Mouse (Mus musculus): ENCODE data around the gene Txnip. TPM values are rescaled to one million over a fixed set of nuclear protein-coding genes. Genes with fewer than 3 reads are reported as not detected.

The Txnip gene
- polyA plus RNA-seq, 1 experiment from 2014 or later: 338 TPM

DNA sequence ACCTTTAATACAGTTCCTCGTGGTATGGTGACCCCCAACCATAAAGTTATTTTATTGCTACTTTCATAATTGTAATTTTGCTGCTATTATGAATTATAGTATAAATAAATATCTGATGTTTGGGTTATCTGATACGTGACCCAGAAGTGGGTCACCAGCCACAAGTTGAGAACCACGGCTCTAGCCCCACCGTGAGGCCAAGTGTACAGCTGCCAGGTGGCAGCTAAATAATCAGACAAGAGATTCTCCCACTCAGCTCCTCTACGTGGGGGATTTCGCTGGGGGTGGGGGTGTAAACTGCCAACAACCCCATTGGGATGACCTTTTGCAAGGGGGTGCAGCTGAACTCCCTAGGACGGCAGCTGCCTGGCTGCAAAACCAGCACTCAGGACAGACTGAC is 25.7 kb upstream of the Txnip start:
- POLR2A ChIA-PET: interaction anchor here (1.8 kb wide), 1 partner anchor 25 kb away, joined by 3 read pairs; no protein-coding TSS in a partner anchor
- peaks cover 3% of the 10 kb centered on the region for H3K27me3 ChIP-seq
- no peak for TF ChIP-seq CTCF (IDR thresholded peaks at IDR 0.05)
- in situ Hi-C loops (cut with MboI; ENCODE audit: low pct_unique_long_range_greater_than_20kb): no loop called here
- CTCF ChIA-PET: interaction anchor here (0.8 to 2.6 kb wide), 7 partner anchors 9 to 112 kb away, joined by 3 to 9 read pairs (median 3); no protein-coding TSS in a partner anchor
- ATAC-seq: no peak
- no peak for DNase-seq (ENCODE audit: low read depth, low spot score)

DNA sequence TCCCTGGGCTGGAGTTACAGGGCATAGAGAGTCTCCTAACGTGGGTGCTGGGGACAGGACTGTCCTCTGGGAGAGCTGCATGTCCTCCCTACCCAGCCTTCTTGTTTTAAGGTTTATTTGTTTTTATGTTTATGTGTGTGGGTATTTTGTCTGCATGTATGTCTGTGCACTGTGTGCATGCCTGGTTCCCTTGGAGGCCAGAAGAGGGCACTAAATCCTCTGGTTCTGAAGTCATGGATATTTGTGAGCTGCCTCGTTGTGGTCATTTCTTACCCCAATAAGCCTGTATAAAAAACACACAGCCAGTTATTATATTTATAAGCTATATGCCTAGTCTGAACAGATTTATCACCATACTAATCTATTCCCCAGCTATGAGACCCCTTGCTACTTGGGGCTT is 23.5 kb upstream of the Txnip start:
- ATAC-seq (no peak), DNase-seq (ENCODE audit: low read depth, low spot score) (no peak)
- ChIA-PET CTCF (interaction anchor here (1.6 to 1.7 kb wide), 3 partner anchors 10 to 27 kb away, joined by 5 to 6 read pairs (median 6); partner anchors contain the start of gene Hfe2), POLR2A (interaction anchor here (0.8 to 1.1 kb wide), 2 partner anchors 10 to 43 kb away, joined by 3 read pairs; partner anchors contain the start of gene Gm16253)
- TF ChIP-seq CTCF (IDR thresholded peaks at IDR 0.05): no peak
- in situ Hi-C loops (cut with MboI; ENCODE audit: low pct_unique_long_range_greater_than_20kb): no loop called here
- H3K27me3 ChIP-seq: peaks cover 3% of the 10 kb centered on the region

DNA sequence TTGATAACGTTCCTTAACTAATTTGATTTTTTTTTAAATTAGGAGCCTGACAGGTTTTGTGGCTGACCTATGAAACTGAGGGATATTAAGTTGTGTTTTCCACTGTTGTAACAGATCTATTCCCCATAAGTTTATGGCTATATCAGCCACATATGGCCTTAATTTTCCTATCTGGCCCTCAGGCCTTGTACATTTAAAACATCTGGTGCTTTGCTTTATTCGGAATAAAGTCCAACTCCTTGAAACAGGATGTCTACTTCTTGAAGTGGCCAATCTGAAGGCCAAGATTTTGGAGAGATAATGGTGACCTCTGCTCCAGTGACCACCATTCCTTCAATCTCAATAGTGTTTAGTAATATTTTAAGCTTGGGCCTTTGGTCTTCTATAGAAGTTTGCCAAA is 18.4 kb upstream of the Txnip start:
- DNase-seq (ENCODE audit: low read depth, low spot score): no peak
- ATAC-seq: no peak
- ChIA-PET POLR2A (interaction anchor here (0.5 kb wide), 1 partner anchor 37 kb away, joined by 6 read pairs; no protein-coding TSS in a partner anchor), CTCF (interaction anchor here (20.5 kb wide), 1 partner anchor 39 kb away, joined by 312 read pairs; the partner anchor contains the start of gene Gm16253)
- peaks cover 3% of the 10 kb centered on the region for H3K27me3 ChIP-seq
- no peak for TF ChIP-seq CTCF (IDR thresholded peaks at IDR 0.05)
- in situ Hi-C loops (cut with MboI; ENCODE audit: low pct_unique_long_range_greater_than_20kb): no loop called here

DNA sequence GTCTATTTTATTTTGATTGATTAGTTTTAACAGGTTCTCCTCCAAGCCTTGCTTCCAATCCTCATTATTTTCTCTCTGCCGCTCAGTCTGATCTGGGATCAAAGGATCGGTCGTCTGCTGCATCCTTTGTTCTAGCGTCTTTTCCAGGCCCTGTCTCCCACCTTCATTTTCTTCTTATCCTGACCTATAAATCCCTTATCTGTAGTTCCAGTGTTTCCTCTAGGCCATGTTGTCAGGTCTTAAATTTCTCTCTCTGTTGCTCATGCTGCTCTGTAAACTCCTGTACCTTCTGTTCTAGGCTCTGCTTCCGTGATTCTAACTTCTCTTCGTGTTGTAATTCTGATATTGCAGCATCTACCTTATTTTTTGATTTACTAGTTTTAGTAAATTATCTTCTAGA is 17.0 kb upstream of the Txnip start:
- peaks cover 3% of the 10 kb centered on the region for H3K27me3 ChIP-seq
- CTCF ChIA-PET: interaction anchor here (0.9 to 20.5 kb wide), 9 partner anchors 8 to 155 kb away, joined by 4 to 312 read pairs (median 8); partner anchors contain the start of gene Gm16253
- DNase-seq (ENCODE audit: low read depth, low spot score): no peak
- no peak for ATAC-seq
- no peak for TF ChIP-seq CTCF (IDR thresholded peaks at IDR 0.05)
- in situ Hi-C loops (cut with MboI; ENCODE audit: low pct_unique_long_range_greater_than_20kb): loop anchor here (5.0 kb wide), 3 partner anchors 42 to 167 kb away; partner anchors contain the start of gene Nudt17
- POLR2A ChIA-PET: no interaction called here

DNA sequence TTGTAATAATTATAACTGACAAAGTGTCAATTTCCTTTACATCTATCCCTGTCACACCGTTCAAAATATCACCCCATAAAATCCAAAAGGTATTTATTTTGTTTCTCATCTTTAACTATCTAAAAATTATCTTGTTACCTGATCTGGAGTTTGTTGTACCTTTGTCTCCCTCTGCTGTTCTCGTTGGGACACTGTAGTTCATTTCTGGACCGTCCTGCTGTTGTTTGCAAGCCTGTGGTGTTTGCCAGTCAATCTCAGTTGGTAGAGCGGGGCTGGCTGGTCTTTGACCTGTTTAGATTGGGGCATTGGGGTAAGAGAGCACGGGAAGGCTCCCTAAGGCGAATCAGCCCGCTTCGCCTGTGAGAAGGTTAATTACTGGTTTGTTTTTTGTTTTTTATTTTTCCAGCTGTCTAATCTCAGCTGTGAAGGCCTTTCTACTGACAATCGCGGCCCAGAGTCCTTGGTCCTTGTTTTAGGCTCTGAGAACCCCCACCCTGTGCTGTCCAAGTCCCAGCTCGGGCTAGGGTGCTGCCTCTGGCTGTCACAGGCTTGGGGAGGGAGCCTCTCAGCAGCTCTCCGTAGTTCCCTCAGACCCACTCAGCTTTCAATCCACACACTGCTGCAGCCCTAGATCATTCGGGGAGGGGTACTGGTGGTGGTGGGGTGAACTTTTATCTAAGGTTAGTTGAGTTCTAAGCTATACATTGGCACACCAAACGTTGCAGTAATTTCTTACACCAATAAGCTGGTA is 16.3 kb upstream of the Txnip start:
- ChIA-PET CTCF (interaction anchor here (0.9 to 20.5 kb wide), 20 partner anchors 9 to 255 kb away, joined by 3 to 312 read pairs (median 5); partner anchors contain the start of genes Gm16253, Nudt17 and Polr3gl), POLR2A (no interaction called here)
- TF ChIP-seq CTCF (IDR thresholded peaks at IDR 0.05): peak; percentile 84
- no peak for DNase-seq (ENCODE audit: low read depth, low spot score)
- in situ Hi-C loops (cut with MboI; ENCODE audit: low pct_unique_long_range_greater_than_20kb): loop anchor here (5.0 kb wide), 3 partner anchors 41 to 166 kb away; partner anchors contain the start of gene Nudt17
- peaks cover under 1% of the 10 kb centered on the region for H3K27me3 ChIP-seq
- no peak for ATAC-seq

DNA sequence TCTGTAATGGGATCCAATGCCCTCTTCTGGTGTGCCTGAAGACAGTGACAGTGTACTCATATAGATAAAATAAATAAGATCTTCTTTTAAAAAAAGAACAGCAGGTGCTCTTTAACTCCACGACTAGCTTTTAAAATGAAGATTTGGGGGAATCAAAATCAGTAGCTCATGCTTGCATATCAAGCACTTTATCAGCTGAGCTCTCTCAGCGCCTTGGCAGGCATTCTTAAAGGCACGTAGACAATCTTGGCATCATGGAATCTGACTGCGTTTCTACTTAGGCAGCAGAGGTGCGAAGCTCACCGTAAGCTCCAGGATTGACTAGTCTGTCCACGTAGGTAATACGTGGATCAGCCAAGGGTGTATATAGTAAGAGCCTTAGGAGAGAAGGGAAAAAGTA is 15.2 kb upstream of the Txnip start:
- no peak for ATAC-seq
- in situ Hi-C loops (cut with MboI; ENCODE audit: low pct_unique_long_range_greater_than_20kb): loop anchor here (5.0 kb wide), 3 partner anchors 40 to 165 kb away; partner anchors contain the start of gene Nudt17
- no peak for TF ChIP-seq CTCF (IDR thresholded peaks at IDR 0.05)
- H3K27me3 ChIP-seq: no peaks in the 10 kb centered on the region
- ChIA-PET CTCF (interaction anchor here (0.7 to 20.5 kb wide), 18 partner anchors 9 to 256 kb away, joined by 3 to 312 read pairs (median 5); partner anchors contain the start of genes Gm16253, Nudt17 and Polr3gl), POLR2A (interaction anchor here (0.6 to 0.8 kb wide), 2 partner anchors 37 to 362 kb away, joined by 3 to 5 read pairs; partner anchors contain the start of gene Gja5)
- DNase-seq (ENCODE audit: low read depth, low spot score): no peak

DNA sequence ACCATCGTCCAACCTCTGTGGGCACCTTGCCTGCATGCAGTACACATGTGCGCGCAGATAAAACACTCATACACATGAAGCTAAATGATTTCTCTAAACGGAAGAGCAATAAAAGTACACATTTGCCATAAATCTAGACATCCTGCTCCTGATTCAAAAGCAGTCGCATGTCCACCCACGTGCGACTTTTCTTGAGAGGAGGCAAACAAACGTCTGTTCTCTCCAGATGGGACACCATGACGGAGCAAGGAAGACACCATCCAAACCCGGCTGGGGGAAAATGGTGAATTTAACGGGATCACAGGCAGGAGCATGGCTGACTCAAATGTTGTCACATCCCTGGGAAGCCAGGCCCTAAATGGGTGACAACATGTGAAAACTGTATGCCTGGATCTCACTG is 14.4 kb upstream of the Txnip start:
- ATAC-seq (no peak), DNase-seq (ENCODE audit: low read depth, low spot score) (no peak)
- POLR2A ChIA-PET: interaction anchor here (0.6 kb wide), 1 partner anchor 36 kb away, joined by 5 read pairs; no protein-coding TSS in a partner anchor
- no peaks in the 10 kb centered on the region for H3K27me3 ChIP-seq
- TF ChIP-seq CTCF (IDR thresholded peaks at IDR 0.05): no peak
- in situ Hi-C loops (cut with MboI; ENCODE audit: low pct_unique_long_range_greater_than_20kb): loop anchor here (5.0 kb wide), 3 partner anchors 39 to 164 kb away; partner anchors contain the start of gene Nudt17
- CTCF ChIA-PET: interaction anchor here (0.7 to 20.5 kb wide), 13 partner anchors 8 to 256 kb away, joined by 3 to 312 read pairs (median 8); partner anchors contain the start of genes Gm16253 and Hfe2

DNA sequence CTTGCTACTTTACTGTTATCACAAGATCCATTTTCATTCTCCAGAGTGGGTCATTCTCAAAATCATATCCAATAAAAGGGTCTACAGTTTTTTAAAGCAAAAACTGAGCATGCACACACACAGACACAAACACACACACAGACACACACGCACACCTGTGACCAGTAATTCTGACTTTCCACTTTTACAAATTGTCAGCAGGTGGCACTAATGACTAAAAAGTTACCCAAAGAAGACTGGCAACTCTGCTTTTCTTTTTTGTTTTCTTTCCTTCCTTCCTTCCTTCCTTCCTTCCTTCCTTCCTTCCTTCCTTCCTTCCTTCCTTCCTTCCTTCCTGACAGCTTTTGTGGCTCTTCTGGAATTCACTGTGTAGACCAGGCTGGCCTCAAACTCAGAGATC is 12.2 kb upstream of the Txnip start:
- peak; percentile 58 for TF ChIP-seq CTCF (IDR thresholded peaks at IDR 0.05)
- no peaks in the 10 kb centered on the region for H3K27me3 ChIP-seq
- ATAC-seq: no peak
- CTCF ChIA-PET: interaction anchor here (0.7 to 20.5 kb wide), 6 partner anchors 22 to 268 kb away, joined by 3 to 312 read pairs (median 8); partner anchors contain the start of genes Gm16253 and Hfe2
- in situ Hi-C loops (cut with MboI; ENCODE audit: low pct_unique_long_range_greater_than_20kb): no loop called here
- DNase-seq (ENCODE audit: low read depth, low spot score): no peak
- POLR2A ChIA-PET: interaction anchor here (0.6 kb wide), 1 partner anchor 203 kb away, joined by 3 read pairs; no protein-coding TSS in a partner anchor

DNA sequence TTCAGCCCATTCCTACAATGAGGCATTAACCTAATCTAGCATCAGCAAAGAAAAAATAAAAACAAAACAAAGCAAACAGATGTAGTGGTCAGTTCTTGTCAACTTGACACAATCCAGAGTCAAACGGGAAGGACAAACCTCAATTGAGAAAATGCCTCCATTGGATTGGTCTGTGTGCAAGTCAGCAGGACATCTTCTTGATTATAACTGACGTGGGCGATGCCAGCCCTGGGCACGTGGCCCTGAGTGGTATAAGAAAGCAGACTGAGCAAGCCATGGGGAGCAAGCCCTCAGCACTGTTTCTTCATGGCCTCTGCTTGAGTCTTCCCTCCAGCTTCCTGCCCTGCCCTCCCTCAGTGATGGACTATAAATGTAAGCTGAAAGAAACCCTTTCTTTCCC is 10.9 kb upstream of the Txnip start:
- no peak for ATAC-seq
- ChIA-PET POLR2A (interaction anchor here (0.8 kb wide), 1 partner anchor 14 kb away, joined by 3 read pairs; no protein-coding TSS in a partner anchor), CTCF (interaction anchor here (1.0 to 20.5 kb wide), 6 partner anchors 12 to 94 kb away, joined by 3 to 312 read pairs (median 6); partner anchors contain the start of gene Gm16253)
- in situ Hi-C loops (cut with MboI; ENCODE audit: low pct_unique_long_range_greater_than_20kb): no loop called here
- no peak for TF ChIP-seq CTCF (IDR thresholded peaks at IDR 0.05)
- no peaks in the 10 kb centered on the region for H3K27me3 ChIP-seq
- no peak for DNase-seq (ENCODE audit: low read depth, low spot score)

DNA sequence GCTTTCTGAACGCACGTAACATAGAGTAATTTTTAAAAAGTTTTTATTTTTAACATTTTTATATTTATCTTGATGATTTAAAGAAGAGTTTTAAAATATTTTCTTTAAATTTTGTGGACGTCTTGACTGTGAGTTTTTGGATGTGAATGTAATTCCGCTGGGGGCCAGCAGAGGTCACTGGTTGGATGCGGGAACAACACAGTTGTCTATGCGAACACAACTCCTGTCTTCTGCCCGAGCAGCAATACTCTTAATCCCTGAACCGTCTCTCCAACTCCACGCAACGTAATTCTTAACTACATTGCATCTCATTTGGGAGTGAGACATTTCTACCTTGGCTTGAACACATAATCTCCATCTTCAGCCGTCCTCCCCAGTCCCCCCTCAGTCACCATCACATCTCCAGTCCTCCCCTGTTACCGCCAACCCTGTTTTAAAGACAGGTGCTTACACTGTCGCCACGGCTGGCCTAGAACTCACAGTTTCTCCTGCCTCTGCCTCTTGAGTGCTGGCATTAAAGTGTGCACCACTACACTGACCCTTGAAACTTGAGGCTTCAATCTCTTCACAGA is 10.3 kb upstream of the Txnip start:
- no peak for ATAC-seq
- TF ChIP-seq CTCF (IDR thresholded peaks at IDR 0.05): peak; percentile 98
- H3K27me3 ChIP-seq: no peaks in the 10 kb centered on the region
- no peak for DNase-seq (ENCODE audit: low read depth, low spot score)
- POLR2A ChIA-PET: interaction anchor here (0.8 kb wide), 1 partner anchor 14 kb away, joined by 3 read pairs; no protein-coding TSS in a partner anchor
- CTCF ChIA-PET: interaction anchor here (1.0 to 20.5 kb wide), 5 partner anchors 11 to 93 kb away, joined by 3 to 312 read pairs (median 4); partner anchors contain the start of gene Gm16253
- in situ Hi-C loops (cut with MboI; ENCODE audit: low pct_unique_long_range_greater_than_20kb): no loop called here

Data from Patski (cell line).